Mouse (Mus musculus): Measurements from ENCODE around the gene Pitpnm2.
"Not testable (repeated sequence)": the region's sequence is repeated elsewhere in the genome, so short reads cannot be mapped to it uniquely, and the experiment has no call there.

Pitpnm2 gene

DNA sequence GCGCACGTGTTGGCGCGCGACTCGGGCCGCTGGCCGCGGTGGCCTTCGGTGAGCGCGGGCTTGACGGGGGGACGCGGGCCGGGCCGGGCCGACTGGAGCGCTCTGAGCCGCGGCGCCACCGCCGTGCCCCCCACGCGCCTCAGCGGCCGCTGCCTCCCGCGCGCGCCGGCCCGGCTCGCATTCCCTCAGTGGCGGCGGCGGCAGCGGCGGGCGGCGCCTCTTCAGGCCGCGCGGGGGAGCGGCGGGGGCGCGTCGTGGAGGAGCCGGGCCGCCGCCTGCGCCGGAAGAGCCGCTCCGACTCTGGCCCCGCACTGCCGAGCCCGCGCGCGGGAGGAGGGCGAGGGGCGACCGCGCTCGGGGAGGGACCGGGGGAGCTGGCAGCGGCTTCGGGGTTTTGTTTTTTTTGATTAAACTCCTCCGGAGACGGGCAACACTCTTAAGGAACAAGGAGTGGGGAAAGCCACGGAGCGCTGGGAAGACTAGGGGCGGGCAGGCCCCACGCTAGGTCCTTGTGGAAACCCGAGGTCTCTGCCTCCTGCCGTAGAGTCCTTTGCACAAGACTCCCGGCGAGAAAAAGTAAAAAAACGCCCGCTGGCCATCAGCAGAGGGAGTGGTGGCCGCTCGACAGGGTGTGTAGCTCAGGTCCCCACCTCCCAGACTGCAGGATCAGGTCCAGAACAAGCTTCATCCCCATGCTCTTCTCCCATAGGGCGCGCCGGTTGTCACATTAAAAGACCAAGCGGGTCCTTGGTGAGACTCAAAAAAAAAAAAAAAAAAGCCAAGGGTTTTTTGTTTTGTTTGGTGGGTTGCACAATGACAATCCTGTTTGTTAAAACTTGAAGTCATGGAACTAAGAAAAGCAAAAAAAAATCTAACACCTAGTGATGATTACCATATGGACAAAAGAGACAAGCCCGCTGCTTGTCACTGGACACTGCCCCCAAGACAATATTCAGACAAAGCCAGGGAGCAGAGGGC is at the start of gene Pitpnm2:
Pitpnm2 (minus strand) TSS at position 147 of the 978 bp plus-strand sequence.
- DNase-seq (ENCODE audit: low spot score in 2 of 2): peak in 1 of 2 experiments; percentile 61

- DNase-seq (ENCODE audit: low spot score in 2 of 2): not testable (repeated sequence)
Measured at GRCm38 (mm10) chr5:124299307-124299706, 49.7 kb upstream of the Pitpnm2 start.

DNA sequence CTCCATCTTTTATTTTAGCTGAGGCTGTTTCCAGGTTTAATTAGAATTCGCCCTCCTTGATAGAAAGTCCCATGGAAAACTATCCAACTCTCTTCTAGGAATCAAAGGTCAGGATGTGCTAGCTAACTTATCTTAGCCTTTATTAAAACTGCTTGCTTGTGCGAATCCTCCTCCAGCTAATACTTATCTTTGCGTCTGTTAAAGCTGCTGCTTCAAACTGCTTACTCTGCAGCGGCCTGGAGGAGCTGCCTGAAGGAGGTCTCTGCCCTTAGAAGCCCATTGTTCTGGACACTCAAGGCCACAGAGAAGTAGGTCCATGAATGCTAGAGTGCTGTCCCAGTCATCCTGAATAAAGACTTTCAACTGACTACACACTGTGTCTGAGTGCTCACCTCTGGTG is 46.9 kb upstream of the Pitpnm2 start:
- no peak for DNase-seq (ENCODE audit: low spot score in 2 of 2)

- peak in 1 of 2 experiments; percentile 40 for DNase-seq (ENCODE audit: low spot score in 2 of 2)
Measured at GRCm38 (mm10) chr5:124293967-124294366, 44.4 kb upstream of the Pitpnm2 start.

- no peak for DNase-seq (ENCODE audit: low spot score in 2 of 2)
Measured at GRCm38 (mm10) chr5:124290216-124290615, 40.7 kb upstream of the Pitpnm2 start.

DNA sequence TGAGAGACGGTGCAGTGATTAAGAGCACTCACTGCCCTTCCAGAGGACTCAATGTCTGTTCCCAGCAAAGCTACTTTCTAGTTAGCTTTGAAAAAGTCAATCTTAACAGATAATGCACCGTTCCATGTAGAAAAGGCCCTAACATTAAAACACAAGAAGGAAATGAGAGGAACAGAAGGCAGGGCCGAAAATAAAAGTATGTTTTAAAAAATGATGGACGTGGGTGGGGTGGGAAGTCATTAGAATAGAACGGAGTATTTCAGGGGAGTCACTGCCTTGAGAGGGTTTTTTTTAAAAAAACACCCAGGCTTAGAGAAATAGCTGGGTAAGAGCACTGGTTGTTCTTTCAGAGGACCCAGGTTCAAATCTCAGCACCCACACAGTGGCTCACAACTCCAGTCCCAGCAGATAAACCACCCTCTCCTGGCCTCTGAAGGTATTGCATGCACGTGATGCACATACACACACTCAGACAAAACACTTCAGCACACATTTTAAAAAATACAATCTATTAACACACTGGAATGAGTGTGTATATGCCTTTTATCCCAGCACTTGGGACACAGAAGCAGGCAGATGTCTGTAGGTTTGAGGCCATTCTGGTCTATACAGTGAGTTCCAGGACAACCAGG is 38.2 kb upstream of the Pitpnm2 start:
- DNase-seq (ENCODE audit: low spot score in 2 of 2): no peak

- DNase-seq (ENCODE audit: low spot score in 2 of 2): no peak
Measured at GRCm38 (mm10) chr5:124284330-124284729, 34.8 kb upstream of the Pitpnm2 start.

- no peak for DNase-seq (ENCODE audit: low spot score in 2 of 2)
Measured at GRCm38 (mm10) chr5:124282854-124283253, 33.3 kb upstream of the Pitpnm2 start.

DNA sequence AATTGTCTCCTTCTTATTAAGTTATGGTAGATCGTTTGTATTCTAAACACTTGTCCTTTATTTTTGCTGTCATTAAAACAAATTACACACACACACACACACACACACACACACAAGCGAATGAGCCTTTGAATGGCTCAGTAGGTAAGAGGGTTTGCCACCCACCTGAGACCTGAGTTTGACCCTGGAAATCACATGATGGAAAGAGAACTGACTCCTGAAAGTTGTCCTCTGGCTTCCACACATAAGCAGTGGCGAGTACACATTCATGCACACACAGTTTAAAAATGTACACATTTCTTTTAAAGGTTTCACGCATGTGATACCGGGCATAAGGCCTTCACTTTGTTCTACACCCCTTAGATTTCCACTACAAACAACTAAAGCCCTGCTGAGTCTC is 20.7 kb upstream of the Pitpnm2 start:
- DNase-seq (ENCODE audit: low spot score in 2 of 2): no peak

GRCm38 (mm10) chr5:124269661-124270060 is 20.1 kb upstream of the Pitpnm2 start:
- no peak for DNase-seq (ENCODE audit: low spot score in 2 of 2)

DNA sequence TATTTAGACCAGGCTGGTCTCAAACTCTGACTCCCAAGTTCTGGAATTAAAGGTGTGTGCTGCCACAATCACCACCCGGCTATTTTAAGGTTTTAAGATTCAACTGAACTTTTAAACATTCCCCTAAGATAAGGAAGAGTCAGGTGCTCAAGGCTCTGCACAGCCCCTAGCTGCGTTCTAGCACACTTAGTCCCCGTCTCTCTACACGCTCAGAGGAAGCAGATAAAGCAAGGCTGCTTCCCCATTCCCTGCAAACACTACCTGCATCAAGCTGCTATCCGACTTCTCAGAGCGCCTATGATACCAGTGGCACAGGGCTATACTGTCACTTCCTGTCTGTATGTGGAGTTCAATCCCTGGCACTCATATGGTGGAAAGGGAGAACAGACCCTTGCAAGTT is 18.1 kb upstream of the Pitpnm2 start:
- no peak for DNase-seq (ENCODE audit: low spot score in 2 of 2)

GRCm38 (mm10) chr5:124266821-124267220 is 17.3 kb upstream of the Pitpnm2 start:
- no peak for DNase-seq (ENCODE audit: low spot score in 2 of 2)

DNA sequence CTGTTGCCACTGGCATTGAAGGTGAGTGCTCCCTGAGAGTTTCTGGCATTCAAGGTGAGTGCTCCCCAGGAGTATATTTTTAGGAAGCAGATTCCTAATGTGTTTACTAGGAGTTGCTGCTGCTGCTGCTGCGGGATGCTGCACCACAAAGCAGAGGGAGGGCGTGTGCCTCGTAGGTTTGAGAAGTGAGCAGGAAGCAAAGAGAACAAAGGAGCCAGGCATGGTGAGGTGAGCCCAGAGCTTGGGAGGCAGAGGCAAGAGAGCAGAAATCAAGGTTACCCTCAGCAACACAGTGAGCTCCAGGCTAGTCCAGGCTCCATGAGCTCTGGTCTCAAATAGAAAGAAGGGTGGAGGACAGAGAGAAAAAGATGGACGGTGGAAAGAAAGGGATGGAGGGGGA is 13.7 kb upstream of the Pitpnm2 start:
- no peak for DNase-seq (ENCODE audit: low spot score in 2 of 2)

DNA sequence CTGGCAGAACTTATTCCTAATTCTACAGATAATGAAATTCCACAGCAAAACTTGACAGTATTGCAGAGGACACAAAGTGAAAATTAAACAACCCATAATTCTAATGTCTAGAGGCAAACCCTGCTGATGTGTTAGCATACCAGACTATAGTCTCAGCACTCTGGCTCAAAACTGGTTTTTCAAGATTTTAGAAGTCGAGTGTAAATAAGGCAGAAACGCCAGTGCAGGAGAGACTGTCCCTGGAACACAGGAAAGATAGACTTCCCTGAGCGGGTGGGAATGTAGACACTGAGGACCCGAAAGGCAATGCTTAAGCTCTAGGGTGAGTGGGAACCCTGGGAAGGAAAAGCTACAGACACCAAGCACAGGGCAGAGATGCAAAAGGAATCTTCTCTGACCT is 12.5 kb upstream of the Pitpnm2 start:
- no peak for DNase-seq (ENCODE audit: low spot score in 2 of 2)

DNA sequence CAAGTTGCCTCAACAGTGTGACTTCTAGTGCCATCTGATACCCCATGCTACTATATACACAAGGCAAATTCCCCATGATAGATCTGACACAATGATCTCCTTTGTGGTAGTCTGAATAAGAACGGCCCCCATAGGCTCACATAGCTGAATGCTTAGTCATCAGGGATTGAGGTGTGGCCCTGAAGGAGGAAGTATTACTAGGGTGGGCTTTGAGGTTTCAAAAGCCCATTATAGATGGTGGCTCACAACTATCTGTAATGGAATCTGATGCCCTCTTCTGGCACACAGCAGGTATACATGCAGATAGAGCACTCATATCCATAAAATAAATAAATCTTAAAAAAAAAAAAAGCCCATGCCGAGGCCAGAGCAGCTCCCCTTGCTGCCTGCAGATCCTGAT is 9.6 kb upstream of the Pitpnm2 start:
- no peak for DNase-seq (ENCODE audit: low spot score in 2 of 2)

- DNase-seq (ENCODE audit: low spot score in 2 of 2): no peak
Measured at GRCm38 (mm10) chr5:124258026-124258425, 8.5 kb upstream of the Pitpnm2 start.

GRCm38 (mm10) chr5:124255141-124255540 is 5.6 kb upstream of the Pitpnm2 start:
- no peak for DNase-seq (ENCODE audit: low spot score in 2 of 2)

DNA sequence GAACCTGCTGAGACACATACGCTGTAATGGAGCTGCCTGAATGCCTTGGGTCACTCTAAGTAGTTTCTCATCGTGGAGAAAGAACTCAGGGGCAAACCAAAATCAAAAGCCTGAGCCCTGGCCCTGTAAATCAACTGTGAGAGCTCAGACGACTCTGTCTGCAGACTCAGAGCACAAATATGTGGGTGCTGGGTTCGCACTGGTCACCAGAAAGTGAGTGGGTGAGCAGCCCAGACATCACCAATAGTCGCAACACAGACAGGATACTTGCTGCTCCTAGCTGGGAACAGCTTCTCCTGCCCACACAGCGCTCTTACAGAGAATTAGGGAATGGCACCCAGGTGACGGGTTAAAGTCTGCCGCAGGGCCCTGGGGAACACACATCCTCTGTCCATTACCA is 4.0 kb upstream of the Pitpnm2 start:
- DNase-seq (ENCODE audit: low spot score in 2 of 2): no peak

DNA sequence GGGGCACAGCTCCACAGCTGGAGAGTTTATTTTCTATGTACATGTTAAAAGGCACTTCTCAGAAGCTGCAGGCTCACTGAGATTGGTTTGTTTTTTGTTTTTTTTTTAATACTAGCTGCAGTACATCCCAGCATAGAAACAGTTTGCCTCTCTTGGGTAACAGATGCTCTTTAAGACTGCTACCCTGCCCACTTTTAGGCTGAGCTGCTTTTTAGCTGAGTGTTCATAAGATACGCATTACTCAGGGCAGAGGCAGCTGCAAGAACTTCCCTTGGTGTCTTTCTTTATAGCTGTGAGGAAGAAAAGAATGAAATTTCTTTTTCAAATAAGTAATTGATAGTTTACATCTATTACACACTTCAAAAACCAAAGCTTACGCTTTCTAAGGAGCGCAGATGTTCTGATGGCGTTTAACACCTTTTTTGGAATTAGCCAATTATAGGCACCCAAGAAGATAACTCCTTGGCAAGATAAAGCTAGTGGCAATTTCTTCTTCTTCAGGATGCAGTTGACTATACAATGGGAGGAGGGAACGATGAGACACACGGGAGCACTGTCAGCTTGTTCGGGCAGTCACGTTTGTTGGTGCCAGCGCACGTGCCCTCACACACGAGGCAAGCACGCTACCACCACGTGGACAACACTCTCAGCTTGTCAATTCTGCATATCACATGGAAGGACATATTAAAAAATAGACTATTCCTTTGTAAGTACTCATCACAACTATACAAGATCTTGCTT is 3.2 kb upstream of the Pitpnm2 start:
- DNase-seq (ENCODE audit: low spot score in 2 of 2): no peak

- DNase-seq (ENCODE audit: low spot score in 2 of 2): no peak
Measured at GRCm38 (mm10) chr5:124251070-124251469, 1.5 kb upstream of the Pitpnm2 start.

DNA sequence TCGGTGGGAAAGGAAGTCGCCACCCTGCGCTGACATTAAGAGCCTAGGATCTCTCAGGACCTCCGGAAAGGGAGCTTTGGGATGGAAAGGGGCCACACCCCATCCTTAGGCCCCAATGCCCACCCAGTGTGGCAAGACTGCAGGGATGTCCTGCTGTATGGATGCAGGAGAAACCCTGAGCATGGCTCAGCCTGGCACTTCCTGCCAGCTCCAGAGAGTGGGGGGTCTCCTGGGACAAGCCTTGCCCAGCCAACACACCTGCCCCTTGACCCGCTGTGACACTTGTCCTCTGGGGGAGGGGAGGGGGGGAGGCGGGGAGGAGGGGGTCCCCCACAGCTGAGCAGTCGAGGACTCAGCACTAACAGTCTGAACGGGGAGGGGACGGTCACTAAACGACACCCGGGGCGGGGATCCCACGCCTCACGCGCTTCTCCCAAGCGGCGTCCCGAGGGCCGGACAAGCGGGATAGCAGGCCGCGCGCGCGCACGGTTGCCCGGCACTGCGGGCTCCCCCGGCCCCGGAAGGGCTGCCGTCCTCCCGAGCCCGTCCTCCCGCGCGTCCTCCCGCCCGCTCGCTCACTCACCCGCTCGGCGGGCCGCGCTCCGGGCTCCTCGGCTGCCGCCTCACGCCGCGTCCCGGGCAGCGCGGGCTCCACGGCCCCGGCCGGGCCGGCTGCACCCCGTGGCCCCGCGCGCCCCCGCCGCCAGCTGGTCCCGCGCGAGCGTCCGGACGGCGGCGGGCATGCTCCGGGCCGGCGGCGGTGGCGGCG is 531 bp downstream of the Pitpnm2 start:
- DNase-seq (ENCODE audit: low spot score in 2 of 2): peak; percentile 57 to 65
